Mouse (Mus musculus): Measurements from ENCODE around the gene Srpk1.
A peak's percentile ranks its signal among the peaks of the same experiment; 100 is the strongest.

Srpk1 gene

GRCm38 (mm10) chr17:28615332-28615731 is 7.2 kb downstream of the Srpk1 start:
- no peak for DNase-seq (ENCODE audit: low read depth, low spot score)

DNA sequence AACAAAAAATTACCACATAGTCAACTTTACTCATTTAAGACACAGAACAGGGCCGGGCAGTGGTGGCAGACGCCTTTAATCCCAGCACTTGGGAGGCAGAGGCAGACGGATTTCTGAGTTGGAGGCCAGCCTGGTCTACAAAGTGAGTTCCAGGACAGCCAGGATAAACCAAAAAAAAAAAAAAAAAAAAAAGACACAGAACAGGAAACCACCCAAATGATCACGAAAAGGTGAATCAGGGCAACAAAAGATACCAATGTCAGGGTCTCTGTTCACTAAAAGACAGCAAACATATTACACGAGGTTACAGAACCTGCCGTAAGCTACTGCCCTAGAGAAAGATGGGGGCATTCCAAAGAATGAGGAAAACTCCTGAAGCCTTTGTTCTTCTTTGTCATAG is 9.4 kb downstream of the Srpk1 start:
- DNase-seq (ENCODE audit: low read depth, low spot score): no peak

- no peak for DNase-seq (ENCODE audit: low read depth, low spot score)
Observed at GRCm38 (mm10) chr17:28612603-28613002, 9.9 kb downstream of the Srpk1 start.

DNA sequence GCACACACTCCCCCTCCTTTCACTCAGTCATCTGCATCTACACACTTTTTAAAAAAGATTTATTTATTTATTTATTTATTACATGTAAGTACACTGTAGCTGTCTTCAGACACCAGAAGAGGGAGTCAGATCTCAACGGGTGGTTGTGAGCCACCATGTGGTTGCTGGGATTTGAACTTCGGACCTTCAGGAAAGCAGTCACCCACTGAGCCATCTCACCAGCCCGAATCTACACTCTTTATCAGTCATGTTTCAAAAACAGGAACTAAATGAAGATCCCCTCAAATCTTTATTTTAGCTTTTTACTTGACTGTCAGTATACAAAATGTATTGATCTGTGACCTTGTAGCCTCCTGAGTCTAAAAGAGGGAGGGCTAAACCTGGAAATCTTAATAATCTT is 13.0 kb downstream of the Srpk1 start:
- DNase-seq (ENCODE audit: low read depth, low spot score): no peak

- DNase-seq (ENCODE audit: low read depth, low spot score): no peak
Observed at GRCm38 (mm10) chr17:28601557-28602250, 20.8 kb downstream of the Srpk1 start.

GRCm38 (mm10) chr17:28600780-28601179 is 21.7 kb downstream of the Srpk1 start:
- no peak for DNase-seq (ENCODE audit: low read depth, low spot score)

DNA sequence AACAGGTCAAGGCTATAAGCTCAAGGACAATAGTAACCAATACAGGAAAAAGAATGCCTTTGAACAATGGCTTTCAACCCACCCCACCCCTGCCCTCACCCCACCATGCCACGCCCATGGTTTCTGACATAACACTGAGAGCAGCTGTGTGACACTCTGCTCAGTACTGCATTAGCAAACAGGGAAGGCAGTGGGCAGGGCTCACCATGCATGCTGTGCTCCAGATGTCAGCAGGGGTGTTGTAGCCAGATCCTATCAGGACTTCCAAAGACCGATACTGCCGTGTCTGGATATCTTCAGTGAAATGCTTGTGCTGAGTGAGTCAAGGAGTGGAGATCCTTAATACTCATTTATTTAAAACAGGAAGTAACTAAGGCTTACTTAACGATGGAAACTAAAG is 28.5 kb downstream of the Srpk1 start:
- DNase-seq (ENCODE audit: low read depth, low spot score): no peak

DNA sequence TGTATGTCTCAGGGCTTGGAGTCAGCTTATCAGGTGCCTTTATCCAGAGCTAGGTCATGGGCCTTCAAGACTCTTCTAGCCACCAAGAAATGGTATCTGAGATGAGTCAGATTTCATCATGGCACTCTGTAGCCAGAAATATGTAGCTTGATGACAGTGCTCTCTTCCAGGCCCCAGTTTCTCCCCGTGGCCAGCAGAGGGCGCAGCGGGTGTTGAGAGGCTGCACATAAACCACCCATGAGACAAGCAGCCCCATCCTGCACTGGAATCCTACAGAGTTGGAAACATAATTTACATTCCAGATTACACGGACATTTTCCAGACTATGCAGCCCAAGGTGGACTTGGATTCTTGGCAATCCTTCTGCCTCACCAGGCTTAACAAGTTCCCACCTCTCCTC is 29.5 kb downstream of the Srpk1 start:
- peak; percentile 84 for DNase-seq (ENCODE audit: low read depth, low spot score)

DNA sequence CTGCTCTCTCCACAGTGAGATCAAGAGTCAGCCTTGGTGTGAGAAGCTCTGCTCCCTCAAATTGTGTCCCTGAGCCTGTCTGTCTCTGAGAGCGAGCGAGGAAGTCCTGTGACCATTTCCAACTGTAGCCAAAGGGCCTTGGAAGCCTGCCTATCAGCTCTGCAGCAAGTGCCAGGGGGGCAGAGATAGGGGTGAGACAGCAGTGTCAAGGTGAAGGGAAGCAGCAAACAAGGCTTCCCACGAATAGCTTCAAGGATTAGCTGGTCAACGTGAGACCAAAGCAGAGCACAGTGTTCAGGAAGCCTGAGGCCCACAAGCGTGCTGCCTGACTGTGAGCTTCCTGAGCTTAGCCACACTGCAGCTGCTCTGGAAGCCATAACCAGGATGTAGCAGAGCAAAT is 31.0 kb downstream of the Srpk1 start:
- no peak for DNase-seq (ENCODE audit: low read depth, low spot score)

DNA sequence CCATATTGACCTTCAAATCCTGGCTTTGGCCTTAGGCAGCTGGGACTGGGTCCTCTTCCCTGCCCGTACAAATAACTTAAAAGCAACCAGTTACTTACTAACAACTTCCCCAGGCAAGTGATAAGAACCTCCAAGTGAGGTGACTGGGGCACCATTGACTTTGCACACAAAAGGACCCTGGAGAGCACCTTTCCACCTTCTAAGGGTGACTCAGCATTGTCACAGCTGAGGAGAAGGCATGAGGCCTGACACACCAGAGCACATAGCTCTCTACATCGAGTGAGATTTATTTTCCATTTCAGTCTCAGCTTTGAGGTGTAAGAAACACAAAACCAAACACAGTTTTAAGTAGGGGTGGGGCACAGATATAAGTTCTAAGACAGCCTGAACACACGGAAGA is 31.9 kb downstream of the Srpk1 start:
- DNase-seq (ENCODE audit: low read depth, low spot score): no peak

DNA sequence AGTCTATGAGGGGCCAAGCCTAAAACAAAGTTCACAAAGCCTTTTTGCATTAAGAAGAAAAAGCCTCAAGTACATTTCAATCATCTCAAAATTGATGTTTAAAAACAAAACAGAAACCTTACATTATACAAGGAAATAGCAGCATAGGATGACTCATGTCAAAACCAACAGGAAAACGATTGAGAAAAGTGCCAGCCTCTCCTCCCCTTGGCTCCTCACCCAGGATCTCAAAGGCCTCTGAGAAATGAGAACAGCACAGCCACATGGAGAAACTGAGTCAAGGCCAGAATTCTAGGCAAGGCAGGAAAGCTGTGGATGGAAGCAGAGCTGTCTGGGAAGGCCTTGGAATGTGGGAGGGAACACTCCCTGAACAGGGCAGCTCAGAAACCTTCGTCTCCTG is 33.9 kb downstream of the Srpk1 start:
- DNase-seq (ENCODE audit: low read depth, low spot score): no peak

- DNase-seq (ENCODE audit: low read depth, low spot score): no peak
Observed at GRCm38 (mm10) chr17:28586509-28586908, 36.0 kb downstream of the Srpk1 start.

DNA sequence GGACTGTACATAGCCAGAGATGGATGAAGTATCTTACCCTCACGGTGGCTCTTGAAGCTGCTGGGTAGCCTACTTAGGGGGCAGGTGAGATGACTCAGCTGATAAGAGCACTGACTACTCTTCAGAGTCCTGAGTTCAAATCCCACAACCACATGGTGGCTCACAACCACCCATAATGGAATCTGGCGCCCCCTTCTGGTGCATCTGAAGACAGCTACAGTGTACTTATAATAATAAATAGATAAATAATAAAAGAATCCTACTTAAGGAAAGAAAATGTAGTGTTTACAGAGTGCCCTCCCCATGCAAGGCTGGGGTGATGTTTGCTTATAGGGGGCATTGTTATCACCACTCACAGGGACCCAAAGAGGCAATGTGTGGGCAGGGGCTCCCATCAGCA is 41.5 kb downstream of the Srpk1 start:
- DNase-seq (ENCODE audit: low read depth, low spot score): no peak

- DNase-seq (ENCODE audit: low read depth, low spot score): peak; percentile 89
Observed at GRCm38 (mm10) chr17:28580396-28580795, 42.1 kb downstream of the Srpk1 start.

- DNase-seq (ENCODE audit: low read depth, low spot score): peak; percentile 85
Observed at GRCm38 (mm10) chr17:28575244-28576125, 47.0 kb downstream of the Srpk1 start, which contains the start of gene Lhfpl5. Gene Lhfpl5 (plus strand): TSS chr17:28575641.

- DNase-seq (ENCODE audit: low read depth, low spot score): no peak
Observed at GRCm38 (mm10) chr17:28572941-28573340, 49.6 kb downstream of the Srpk1 start.

DNA sequence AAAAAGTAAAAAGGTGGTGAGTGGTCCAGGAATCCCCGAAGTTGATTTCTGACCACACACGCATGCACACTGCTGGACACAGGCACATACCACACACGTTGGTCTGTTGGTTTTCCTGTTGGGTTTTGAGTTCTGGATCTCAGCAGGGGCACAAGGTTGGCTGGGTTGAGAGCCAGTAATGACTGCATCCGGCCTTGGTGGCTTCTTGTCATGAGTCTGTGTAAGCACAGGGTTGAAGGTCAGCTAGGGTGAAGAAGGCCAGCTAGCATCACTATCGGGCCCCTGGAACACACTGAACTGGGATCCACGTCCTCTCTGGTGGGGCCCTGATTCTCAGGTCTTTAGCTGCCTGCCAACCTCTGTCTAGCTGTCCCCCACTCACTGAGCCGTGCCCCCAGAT is 50.0 kb downstream of the Srpk1 start:
- DNase-seq (ENCODE audit: low read depth, low spot score): no peak

- DNase-seq (ENCODE audit: low read depth, low spot score): no peak
Observed at GRCm38 (mm10) chr17:28571868-28572267, 50.6 kb downstream of the Srpk1 start.

- DNase-seq (ENCODE audit: low read depth, low spot score): no peak
Observed at GRCm38 (mm10) chr17:28567541-28567940, 55.0 kb downstream of the Srpk1 start.

DNA sequence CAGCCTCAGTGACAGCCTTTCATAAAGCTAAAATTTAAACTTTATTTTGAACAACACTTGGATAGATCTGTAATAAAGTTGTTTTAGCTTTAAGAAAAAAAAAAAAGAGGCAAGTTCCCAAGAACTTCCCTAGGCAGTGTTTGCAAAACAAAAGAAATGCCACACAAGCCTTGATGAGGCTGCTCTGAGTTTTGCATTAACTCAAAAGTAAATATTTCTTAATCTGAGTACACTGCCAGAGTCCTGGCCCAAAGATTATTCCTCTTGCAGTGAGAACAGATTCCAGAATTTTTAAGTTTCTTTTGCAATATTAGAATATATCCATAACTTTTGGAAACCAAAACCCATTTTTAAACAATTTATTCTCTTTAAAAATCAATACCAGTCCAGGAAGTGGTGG is 57.3 kb downstream of the Srpk1 start:
- DNase-seq (ENCODE audit: low read depth, low spot score): no peak

- no peak for DNase-seq (ENCODE audit: low read depth, low spot score)
Observed at GRCm38 (mm10) chr17:28561613-28562012, 60.9 kb downstream of the Srpk1 start.

DNA sequence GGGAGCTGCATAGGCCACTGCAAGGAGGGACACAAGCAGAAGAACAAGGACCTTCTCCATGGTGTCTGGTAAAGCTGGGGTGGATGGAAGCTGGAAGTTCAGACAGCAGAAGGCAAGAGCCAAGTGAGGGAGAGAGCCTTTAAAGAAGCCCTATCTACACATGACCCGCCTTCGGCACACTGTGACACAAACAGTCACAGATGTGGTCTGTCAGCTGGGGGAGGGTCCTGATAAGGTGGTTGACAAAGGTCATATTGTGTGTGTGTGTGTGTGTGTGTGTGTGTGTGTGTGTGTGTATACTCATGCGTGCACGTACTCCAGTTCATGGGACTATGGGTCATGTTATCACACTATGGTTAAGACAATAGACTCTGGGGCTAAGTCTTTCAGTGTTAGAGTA is 61.9 kb downstream of the Srpk1 start, which contains the start of gene Clps:
Clps (minus strand) TSS at position 169 of the 400 bp plus-strand sequence.
- no peak for DNase-seq (ENCODE audit: low read depth, low spot score)

DNA sequence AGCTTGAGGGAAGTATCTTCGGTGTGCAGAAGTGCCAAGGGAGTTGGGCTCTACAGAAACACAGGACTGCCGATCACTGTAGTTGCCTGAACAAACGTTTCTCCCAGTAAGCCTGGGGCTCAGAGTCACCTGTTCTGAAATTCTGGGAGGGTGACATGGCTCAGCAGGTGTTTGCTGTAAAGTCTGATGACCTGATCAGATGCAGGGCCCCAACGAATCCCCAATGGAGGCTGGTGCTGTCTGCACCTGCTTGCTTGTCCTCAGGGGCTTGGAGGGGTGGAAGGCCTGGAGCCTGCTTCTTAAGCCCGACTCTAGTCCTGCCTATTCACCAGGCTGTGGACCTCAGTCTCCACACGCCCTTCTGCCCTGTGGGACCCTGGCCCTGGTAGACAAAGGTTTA is 64.7 kb downstream of the Srpk1 start:
- DNase-seq (ENCODE audit: low read depth, low spot score): no peak

Measured in mesoderm, embryonic 11.5 days (tissue).